Mouse (Mus musculus) MEL (cell line): Measurements from ENCODE around the gene Msgn1. TPM values are rescaled to one million over a fixed set of nuclear protein-coding genes. Genes with fewer than 3 reads are reported as not detected.

Experiments used
- DNase-seq: peaks from one replicate; pipeline ENCODE4 v3.0.0; 2011; ENCODE audit warnings: low read depth, low spot score
- H3K27ac ChIP-seq: 2 replicates; pipeline ENCODE4 v1.5.1; 2012; ENCODE audit warnings: low read depth, mild to moderate bottlenecking, control low read depth, low read length, moderate library complexity; ENCODE audit not compliant: control insufficient read depth
- H3K27me3 ChIP-seq, 2 experiments: fragments of 150-350 bp in 1 of 2; sonication (generic) in 1 of 2; 2 replicates each; pipeline ENCODE4 v1.6.1; 2012; ENCODE audit warnings: low read length in 2 of 2, mild to moderate bottlenecking in 2 of 2, improper control_type of control experiment in 1 of 2, moderate library complexity in 1 of 2; ENCODE audit not compliant: insufficient read depth in 2 of 2, control insufficient read depth in 1 of 2
- H3K36me3 ChIP-seq, 2 experiments: 2 replicates each; pipeline ENCODE4 v1.6.1; 2012 to 2014; ENCODE audit warnings: low read length in 2 of 2, improper control_type of control experiment in 1 of 2, inconsistent platforms in 1 of 2, mild to moderate bottlenecking in 1 of 2; ENCODE audit not compliant: insufficient read depth in 2 of 2, control insufficient read depth in 1 of 2
- H3K4me1 ChIP-seq, 2 experiments: fragments of 150-350 bp in 1 of 2; sonication (generic) in 1 of 2; 2 replicates each; pipeline ENCODE4 v1.6.1; 2012; ENCODE audit warnings: low read length in 2 of 2, improper control_type of control experiment in 1 of 2, mild to moderate bottlenecking in 1 of 2; ENCODE audit not compliant: insufficient read depth in 2 of 2, control insufficient read depth in 1 of 2
- H3K4me3 ChIP-seq, 2 experiments: fragments of 150-350 bp in 1 of 2; sonication (generic) in 1 of 2; 2 replicates each; pipeline ENCODE4 v1.5.1; 2012; ENCODE audit warnings: low read depth in 2 of 2, low read length in 2 of 2, mild to moderate bottlenecking in 2 of 2, moderate library complexity in 2 of 2, control low read depth in 1 of 2, improper control_type of control experiment in 1 of 2; ENCODE audit not compliant: control insufficient read depth in 1 of 2, insufficient read depth in 1 of 2
- H3K79me2 ChIP-seq: 2 replicates; pipeline ENCODE4 v1.6.1; 2012; ENCODE audit warnings: mild to moderate bottlenecking, low read length, moderate library complexity; ENCODE audit not compliant: control insufficient read depth, poor library complexity, insufficient read depth
- H3K9ac ChIP-seq: 2 replicates; pipeline ENCODE4 v1.6.1; 2012; ENCODE audit warnings: low read depth, mild to moderate bottlenecking, control low read depth, low read length, moderate library complexity; ENCODE audit not compliant: control insufficient read depth, poor library complexity, severe bottlenecking
- H3K9me3 ChIP-seq: fragments of 150-350 bp; sonication (generic); replicated peaks from 2 replicates; pipeline ENCODE4 v1.6.1; 2012; ENCODE audit warnings: mild to moderate bottlenecking, low read length, improper control_type of control experiment, moderate library complexity; ENCODE audit not compliant: insufficient read depth
- BHLHE40 ChIP-seq: IDR thresholded peaks from 2 replicates; pipeline ENCODE4 v1.6.1; 2012; ENCODE audit warnings: low read depth, mild to moderate bottlenecking, inconsistent platforms, low read length, improper control_type of control experiment, borderline replicate concordance
- CHD1 ChIP-seq: IDR thresholded peaks from 2 replicates; pipeline ENCODE4 v1.6.1; 2012; ENCODE audit warnings: low read depth, mild to moderate bottlenecking, inconsistent platforms, low read length, improper control_type of control experiment
- CHD2 ChIP-seq: IDR thresholded peaks from 2 replicates; pipeline ENCODE4 v1.6.1; 2011; ENCODE audit warnings: low read length, improper control_type of control experiment
- E2F4 ChIP-seq: IDR thresholded peaks from 2 replicates; pipeline ENCODE4 v1.6.1; 2011; ENCODE audit warnings: low read depth, low read length, improper control_type of control experiment, borderline replicate concordance
- ETS1 ChIP-seq: IDR thresholded peaks from 2 replicates; pipeline ENCODE4 v1.6.1; 2012; ENCODE audit warnings: low read depth, mild to moderate bottlenecking, inconsistent platforms, low read length, improper control_type of control experiment, moderate library complexity
- GABPA ChIP-seq: IDR thresholded peaks from 2 replicates; pipeline ENCODE4 v1.6.1; 2012; ENCODE audit warnings: low read depth, mild to moderate bottlenecking, inconsistent platforms, low read length, improper control_type of control experiment, moderate library complexity
- HCFC1 ChIP-seq: IDR thresholded peaks from 2 replicates; pipeline ENCODE4 v1.6.1; 2012; ENCODE audit warnings: low read depth, mild to moderate bottlenecking, inconsistent platforms, low read length, improper control_type of control experiment, moderate library complexity
- JUND ChIP-seq: IDR thresholded peaks from 2 replicates; pipeline ENCODE4 v1.6.1; 2011; ENCODE audit warnings: low read depth, mild to moderate bottlenecking, improper control_type of control experiment, low read length
- MAX ChIP-seq: IDR thresholded peaks from 2 replicates; pipeline ENCODE4 v1.6.1; 2011; ENCODE audit warnings: low read length, improper control_type of control experiment
- MAZ ChIP-seq: IDR thresholded peaks from 2 replicates; pipeline ENCODE4 v1.6.1; 2012; ENCODE audit warnings: low read depth, mild to moderate bottlenecking, inconsistent platforms, low read length, improper control_type of control experiment
- MXI1 ChIP-seq: IDR thresholded peaks from 2 replicates; pipeline ENCODE4 v1.6.1; 2011; ENCODE audit warnings: mild to moderate bottlenecking, low read depth, low read length, improper control_type of control experiment
- MYB ChIP-seq: IDR thresholded peaks from 2 replicates; pipeline ENCODE4 v1.6.1; 2011; ENCODE audit warnings: mild to moderate bottlenecking, low read depth, low read length, improper control_type of control experiment
- NELFE ChIP-seq: IDR thresholded peaks from 2 replicates; pipeline ENCODE4 v1.6.1; 2011; ENCODE audit warnings: low read depth, low read length, improper control_type of control experiment
- POLR2A ChIP-seq, 2 experiments: IDR thresholded peaks; 2 replicates each; pipeline ENCODE4 v1.6.1; 2011 to 2012; ENCODE audit warnings: low read length in 2 of 2, mild to moderate bottlenecking in 2 of 2, control low read depth in 1 of 2, improper control_type of control experiment in 1 of 2, low read depth in 1 of 2, moderate library complexity in 1 of 2; ENCODE audit not compliant: control insufficient read depth in 1 of 2, insufficient read depth in 1 of 2, poor library complexity in 1 of 2
- POLR2AphosphoS2 ChIP-seq: IDR thresholded peaks from 2 replicates; pipeline ENCODE4 v1.6.1; 2011; ENCODE audit warnings: low read length, improper control_type of control experiment
- POLR2AphosphoS5 ChIP-seq: IDR thresholded peaks from 2 replicates; pipeline ENCODE4 v1.6.1; 2012; ENCODE audit warnings: low read depth, borderline replicate concordance, mild to moderate bottlenecking, inconsistent platforms, low read length, moderate library complexity, mixed read lengths
- SIN3A ChIP-seq: IDR thresholded peaks from 2 replicates; pipeline ENCODE4 v1.6.1; 2012; ENCODE audit warnings: low read length, improper control_type of control experiment, inconsistent platforms
- TAL1 ChIP-seq: IDR thresholded peaks from 2 replicates; pipeline ENCODE4 v1.6.1; 2012; ENCODE audit warnings: mild to moderate bottlenecking, inconsistent platforms, low read length, moderate library complexity, mixed read lengths
- TBP ChIP-seq: IDR thresholded peaks from 2 replicates; pipeline ENCODE4 v1.8.0; 2011; ENCODE audit warnings: low read depth, low read length, improper control_type of control experiment
- UBTF ChIP-seq: IDR thresholded peaks from 2 replicates; pipeline ENCODE4 v1.6.1; 2012; ENCODE audit warnings: low read depth, mild to moderate bottlenecking, inconsistent platforms, low read length, improper control_type of control experiment, moderate library complexity, borderline replicate concordance; ENCODE audit not compliant: insufficient read depth
- ZNF384 ChIP-seq: IDR thresholded peaks from 2 replicates; pipeline ENCODE4 v1.6.1; 2012; ENCODE audit warnings: low read depth, mild to moderate bottlenecking, inconsistent platforms, low read length, improper control_type of control experiment
- polyA plus RNA-seq, 2 experiments: library from polyadenylated mRNA; stranded (reverse) in 1 of 2; unstranded in 1 of 2; fragments of >175 nt in 1 of 2; fragments of >200 nt in 1 of 2; gene quantifications; 2 replicates each; pipeline versions ENCODE4 v1.2.1 to v1.2.4; 2012; ENCODE audit warnings: low replicate concordance in 2 of 2, low read depth in 1 of 2; ENCODE audit not compliant: insufficient read length in 2 of 2, insufficient read depth in 1 of 2, missing spikeins in 1 of 2
- total RNA-seq: library from RNA; depleted of rRNA; stranded (reverse); fragments of 300-350 nt; gene quantifications from 2 replicates; pipeline ENCODE4 v1.2.3, GENCODE M21; 2012

The Msgn1 gene
- total and polyA plus RNA-seq, 3 experiments, result not detected

DNA sequence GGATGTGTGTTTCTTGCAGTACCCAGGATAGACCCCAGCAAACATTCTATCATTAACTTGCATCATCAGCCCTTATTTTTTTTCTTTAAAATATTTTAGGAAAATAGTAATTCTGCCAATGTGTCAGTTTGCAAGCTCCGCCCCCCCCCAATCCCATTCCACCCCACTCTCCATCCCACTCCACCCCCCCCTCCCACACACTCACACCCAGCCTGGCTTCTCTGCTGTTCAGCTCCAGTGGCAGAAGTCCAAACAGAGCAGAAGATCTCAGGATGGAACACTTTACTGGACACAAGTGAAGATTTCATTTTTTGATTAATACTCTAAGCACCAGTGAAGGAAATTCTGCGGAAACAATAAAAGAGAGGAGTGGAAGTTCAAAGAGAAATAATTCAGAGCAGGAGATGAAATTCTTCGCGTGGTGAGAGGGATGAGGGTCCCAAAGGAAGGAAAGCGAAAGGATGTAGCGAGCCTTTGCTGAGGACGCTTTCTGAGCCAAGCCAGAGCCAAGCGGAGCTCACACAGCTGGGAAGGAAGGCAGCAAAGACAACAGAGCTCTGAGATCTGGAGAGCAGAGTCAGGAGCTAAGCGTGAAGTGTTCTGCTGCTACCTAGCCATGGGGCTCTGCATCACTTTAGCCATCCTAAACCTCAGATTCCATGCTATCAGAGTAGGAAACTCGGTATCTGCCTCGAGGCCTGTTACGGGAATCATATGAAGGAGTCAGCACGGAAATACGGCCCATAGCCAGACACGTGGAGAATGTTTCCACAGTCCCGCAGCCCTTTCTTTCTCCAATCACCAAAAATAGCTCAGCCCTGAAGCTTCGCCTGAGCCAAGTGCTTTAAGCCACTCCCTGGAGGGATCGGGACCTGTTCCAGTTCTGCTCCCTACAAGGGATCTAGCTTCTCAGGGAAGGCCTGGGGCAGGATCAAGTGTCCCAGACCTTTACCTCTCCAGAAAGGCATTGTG, 4.8 kb downstream of the Msgn1 start:
- Histone ChIP-seq H3K27me3 (no peaks in the 10 kb centered on the region), H3K27ac (no peak overlapping the region), H3K4me1 (no peaks in the 10 kb centered on the region), H3K9ac (no peak overlapping the region), H3K36me3 (no peaks in the 10 kb centered on the region), H3K9me3 (no peaks in the 10 kb centered on the region), H3K4me3 (no peak overlapping the region), H3K79me2 (no peaks in the 10 kb centered on the region)
- TF ChIP-seq HCFC1 (no peak), TAL1 (no peak), JUND (no peak), E2F4 (no peak), CHD2 (no peak), POLR2AphosphoS5 (no peak), MXI1 (no peak), MAZ (no peak), UBTF (no peak)
- no peak for DNase-seq

DNA sequence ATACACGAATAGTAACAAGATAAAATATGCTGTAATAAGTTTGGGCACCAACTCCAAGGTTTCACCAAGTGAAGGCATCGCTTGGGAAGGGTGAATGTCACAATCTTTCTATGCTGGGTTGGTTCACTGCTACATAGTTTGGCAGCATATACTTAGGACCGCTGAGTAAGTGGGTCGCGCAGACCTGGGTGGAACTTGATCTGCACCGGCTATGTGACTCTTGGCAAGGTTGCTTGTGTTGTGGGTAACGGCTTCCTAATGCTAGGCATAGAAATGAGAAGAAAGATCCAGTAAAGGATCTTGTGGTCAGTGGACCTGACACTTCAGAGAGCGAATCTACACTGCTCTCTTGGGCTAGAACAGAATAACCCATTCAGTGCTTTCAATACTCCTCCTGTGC, 6.3 kb downstream of the Msgn1 start:
- H3K36me3 ChIP-seq, result no peaks in the 10 kb centered on the region
- no peaks in the 10 kb centered on the region for H3K27me3 ChIP-seq
- no peak overlapping the region for H3K27ac ChIP-seq
- H3K9ac ChIP-seq, result no peak overlapping the region
- TF ChIP-seq JUND, result no peak
- TF ChIP-seq ZNF384, result no peak
- no peak for TF ChIP-seq POLR2AphosphoS2
- TF ChIP-seq CHD1, result no peak
- no peak for TF ChIP-seq TBP
- no peak for TF ChIP-seq SIN3A
- TF ChIP-seq MAX, result no peak
- TF ChIP-seq BHLHE40, result no peak
- TF ChIP-seq ETS1, result no peak
- TF ChIP-seq POLR2A (IDR thresholded peaks at IDR 0.05; ENCODE audit: control insufficient read depth in 1 of 2, insufficient read depth in 1 of 2, low read depth in 1 of 2, low read length in 2 of 2, poor library complexity in 1 of 2), result no peak
- no peak for TF ChIP-seq MAZ
- TF ChIP-seq UBTF, result no peak
- no peak for TF ChIP-seq GABPA
- TF ChIP-seq MYB, result no peak
- no peak for TF ChIP-seq POLR2AphosphoS5
- TF ChIP-seq NELFE, result no peak
- TF ChIP-seq, all 39 proteins: peak for 0
- no peak for DNase-seq
- no peaks in the 10 kb centered on the region for H3K4me1 ChIP-seq
- no peak overlapping the region for H3K4me3 ChIP-seq
- no peaks in the 10 kb centered on the region for H3K79me2 ChIP-seq
- H3K9me3 ChIP-seq, result no peaks in the 10 kb centered on the region
